Mouse (Mus musculus): ENCODE results near the gene Olfr1416.

Olfr1416 gene

DNA sequence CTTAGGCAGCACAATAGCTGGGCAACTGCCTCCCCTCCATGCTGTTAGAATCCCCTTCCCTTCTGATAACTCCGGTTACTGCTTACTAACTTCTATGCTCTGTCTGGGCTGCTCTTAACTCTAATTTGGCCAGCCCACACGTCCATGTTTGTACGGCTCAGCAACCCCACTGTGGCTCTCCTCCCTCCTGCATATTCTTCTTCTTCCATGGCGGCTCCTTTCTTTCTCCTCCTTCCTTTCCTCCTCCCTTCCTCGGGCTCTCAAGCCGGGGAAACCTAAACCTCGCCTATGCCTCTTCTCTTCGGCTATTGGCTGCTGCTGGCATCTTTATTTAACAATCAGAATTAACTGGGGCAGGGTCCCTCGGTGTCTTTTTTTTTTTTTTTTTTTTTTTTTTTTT is 52.1 kb downstream of the Olfr1416 start:
- DNase-seq (ENCODE audit: extremely low read depth, insufficient read length, low spot score), result no peak

DNA sequence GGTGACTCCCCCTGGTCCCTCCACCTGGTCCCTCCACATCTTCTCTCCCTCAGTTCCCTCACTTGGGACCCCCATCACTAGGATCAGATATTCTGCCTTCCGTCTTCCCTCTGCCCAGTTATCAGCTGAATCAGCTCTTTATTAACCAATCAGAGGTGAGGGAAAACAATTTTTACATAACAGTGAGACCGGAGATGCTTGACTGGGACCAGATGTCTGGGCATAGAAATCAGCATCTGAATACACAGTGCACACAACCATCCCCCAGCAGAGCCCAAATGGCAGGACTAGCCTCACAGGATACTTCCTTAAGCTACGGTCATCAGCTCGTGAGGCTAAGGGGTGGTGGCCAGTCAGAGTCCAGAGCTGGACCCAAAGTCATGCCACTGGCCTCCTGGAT is 52.8 kb downstream of the Olfr1416 start:
- no peak for DNase-seq (ENCODE audit: extremely low read depth, insufficient read length, low spot score)

GRCm38 (mm10) chr1:92431420-92431819 is 53.5 kb downstream of the Olfr1416 start:
- no peak for DNase-seq (ENCODE audit: extremely low read depth, insufficient read length, low spot score)

DNA sequence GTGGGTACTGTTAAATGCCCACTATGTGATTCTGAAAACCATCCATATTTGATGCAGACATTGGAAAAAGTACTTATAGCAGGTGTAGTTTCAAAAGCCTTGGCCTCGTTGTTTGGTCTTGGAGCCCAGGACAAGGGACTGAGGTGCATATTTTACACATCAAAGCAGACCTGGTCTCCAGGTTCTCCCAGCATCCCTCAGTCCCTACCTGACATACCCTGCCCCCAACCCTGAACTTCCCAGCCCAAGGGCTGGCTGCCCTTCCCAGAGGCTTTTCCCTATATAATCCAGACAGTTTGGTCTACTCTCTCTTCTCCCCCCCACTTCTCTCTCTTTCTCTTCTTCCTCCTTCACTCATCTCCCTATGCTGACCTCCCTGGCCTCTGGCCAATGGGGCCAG is 53.9 kb downstream of the Olfr1416 start:
- DNase-seq (ENCODE audit: extremely low read depth, insufficient read length, low spot score), result no peak

Data from 3134 (cell line).